Mouse (Mus musculus): ENCODE results near the gene Olfr1419. TPM values are rescaled to one million over a fixed set of nuclear protein-coding genes. Genes with fewer than 3 reads are reported as not detected.

Olfr1419 gene
- total RNA-seq, 1 experiment from 2014 or later, result not detected

Other genes with a start within 250 kb of the Olfr1419 start
- 31.1 and 41.7 TPM in 2 replicates for gene Ms4a3, start 234.3 kb downstream of the Olfr1419 start, total RNA-seq (2017)
- gene Oosp2, start 214.5 kb downstream of the Olfr1419 start, total RNA-seq (2017), result 2.7 TPM in 1 of 2 replicates, not detected in the other
- 7.4 and 12.8 TPM in 2 replicates for gene Oosp1, start 184.0 kb downstream of the Olfr1419 start, total RNA-seq (2017)
- not detected in 2 replicates for gene Oosp3, start 178.1 kb downstream of the Olfr1419 start, total RNA-seq (2017)
- gene Gif, start 127.6 kb downstream of the Olfr1419 start, total RNA-seq (2017), result not detected in 2 replicates
- gene Mrpl16, start 104.7 kb downstream of the Olfr1419 start, total RNA-seq (2017), result 89.0 and 118 TPM in 2 replicates
- 17.7 and 20.7 TPM in 2 replicates for gene Stx3, start 55.7 kb downstream of the Olfr1419 start, total RNA-seq (2017)
- not detected in 2 replicates for gene Olfr1417, start 35.9 kb downstream of the Olfr1419 start, total RNA-seq (2017)
- not detected in 2 replicates for gene Olfr1418, start 14.0 kb downstream of the Olfr1419 start, total RNA-seq (2017)
- gene Olfr1420, start 11.5 kb upstream of the Olfr1419 start, total RNA-seq (2017), result not detected in 2 replicates
- gene Patl1, start 37.3 kb upstream of the Olfr1419 start, total RNA-seq (2017), result 18.2 and 21.0 TPM in 2 replicates
- gene Osbp, start 90.8 kb upstream of the Olfr1419 start, total RNA-seq (2017), result 31.4 and 47.0 TPM in 2 replicates
- gene Olfr1423, start 166.2 kb upstream of the Olfr1419 start, total RNA-seq (2017), result not detected in 2 replicates
- not detected in 2 replicates for gene Olfr1424, start 187.6 kb upstream of the Olfr1419 start, total RNA-seq (2017)
- not detected in 2 replicates for gene Olfr1425, start 202.6 kb upstream of the Olfr1419 start, total RNA-seq (2017)
- gene Olfr1426, start 216.9 kb upstream of the Olfr1419 start, total RNA-seq (2017), result not detected in 2 replicates
- gene Olfr1427, start 228.2 kb upstream of the Olfr1419 start, total RNA-seq (2017), result not detected in 2 replicates
- not detected in 2 replicates for gene Olfr1428, start 240.8 kb upstream of the Olfr1419 start, total RNA-seq (2017)
- gene Olfr76, start 248.1 kb upstream of the Olfr1419 start, total RNA-seq (2017), result not detected in 2 replicates